Mouse (Mus musculus): ENCODE results near the gene Nectin1. TPM values are rescaled to one million over a fixed set of nuclear protein-coding genes. Genes with fewer than 3 reads are reported as not detected.

Gene Nectin1
- polyA plus RNA-seq, 1 experiment from 2014 or later, result 15.9 TPM

- no peaks in the 10 kb centered on the region for H3K9me3 ChIP-seq
- no peak overlapping the region for H3K27ac ChIP-seq
- H3K4me1 ChIP-seq, result peaks cover 26% of the 10 kb centered on the region
- no peak overlapping the region for H3K4me3 ChIP-seq
- no peaks in the 10 kb centered on the region for H3K36me3 ChIP-seq (replicated peaks)
- H3K27me3 ChIP-seq (replicated peaks), result no peaks in the 10 kb centered on the region
- H3K4me2 ChIP-seq, result no peak overlapping the region
- ATAC-seq (replicated peaks), result no peak
- 88% methylated on average over 6 of the region's 6 CpGs for WGBS
- no peak overlapping the region for H3K9ac ChIP-seq
Measured at GRCm38 (mm10) chr9:43772460-43772859, 28.7 kb downstream of the Nectin1 start.

- no peaks in the 10 kb centered on the region for H3K27me3 ChIP-seq (replicated peaks)
- peaks cover 24% of the 10 kb centered on the region for H3K4me1 ChIP-seq
- H3K4me2 ChIP-seq, result no peak overlapping the region
- no peak overlapping the region for H3K4me3 ChIP-seq
- 66% methylated on average over 2 of the region's 2 CpGs for WGBS
- ATAC-seq (replicated peaks), result no peak
- H3K9ac ChIP-seq, result no peak overlapping the region
- H3K9me3 ChIP-seq, result no peaks in the 10 kb centered on the region
- no peak overlapping the region for H3K27ac ChIP-seq
- no peaks in the 10 kb centered on the region for H3K36me3 ChIP-seq (replicated peaks)
Measured at GRCm38 (mm10) chr9:43773521-43773920, 29.7 kb downstream of the Nectin1 start.

DNA sequence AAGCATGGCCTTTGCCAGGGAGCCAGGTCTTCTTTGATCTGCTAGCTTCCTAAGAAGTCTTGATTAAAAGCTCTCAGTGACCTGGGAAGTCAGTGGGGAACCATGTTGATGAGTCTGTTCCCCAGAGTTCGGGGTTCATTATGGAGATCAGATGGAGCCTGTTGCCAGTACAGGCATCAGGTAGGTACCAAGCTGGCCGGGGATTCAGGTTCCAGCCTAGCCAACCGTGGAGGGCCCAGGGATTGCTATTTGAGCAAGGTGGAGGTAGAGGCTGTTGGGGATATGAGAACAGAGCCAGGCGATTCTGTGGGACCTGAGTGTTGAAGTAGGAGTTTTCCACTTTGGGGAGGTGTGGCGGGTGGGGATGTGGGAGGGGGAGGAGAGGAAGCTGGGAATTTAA, 30.6 kb downstream of the Nectin1 start:
- 83% methylated on average over 5 of the region's 5 CpGs for WGBS
- no peaks in the 10 kb centered on the region for H3K36me3 ChIP-seq (replicated peaks)
- H3K27me3 ChIP-seq (replicated peaks), result no peaks in the 10 kb centered on the region
- no peak overlapping the region for H3K4me3 ChIP-seq
- peaks cover 15% of the 10 kb centered on the region for H3K4me1 ChIP-seq
- no peak overlapping the region for H3K27ac ChIP-seq
- H3K4me2 ChIP-seq, result no peak overlapping the region
- no peaks in the 10 kb centered on the region for H3K9me3 ChIP-seq
- no peak overlapping the region for H3K9ac ChIP-seq
- no peak for ATAC-seq (replicated peaks)

- H3K4me3 ChIP-seq, result no peak overlapping the region
- ATAC-seq (replicated peaks), result no peak
- H3K27ac ChIP-seq, result no peak overlapping the region
- no peak overlapping the region for H3K9ac ChIP-seq
- H3K36me3 ChIP-seq (replicated peaks), result no peaks in the 10 kb centered on the region
- H3K4me1 ChIP-seq, result peaks cover 19% of the 10 kb centered on the region
- no peak overlapping the region for H3K4me2 ChIP-seq
- H3K9me3 ChIP-seq, result no peaks in the 10 kb centered on the region
- 65% methylated on average over 3 of the region's 3 CpGs for WGBS
- no peaks in the 10 kb centered on the region for H3K27me3 ChIP-seq (replicated peaks)
Measured at GRCm38 (mm10) chr9:43776231-43776630, 32.4 kb downstream of the Nectin1 start.

GRCm38 (mm10) chr9:43777362-43778360, 33.9 kb downstream of the Nectin1 start:
- H3K9ac ChIP-seq, result no peak overlapping the region
- ATAC-seq (replicated peaks), result no peak
- H3K36me3 ChIP-seq (replicated peaks), result no peaks in the 10 kb centered on the region
- H3K27me3 ChIP-seq (replicated peaks), result no peaks in the 10 kb centered on the region
- peaks cover 20% of the 10 kb centered on the region for H3K4me1 ChIP-seq
- WGBS, result 81% methylated on average over 16 of the region's 16 CpGs
- H3K27ac ChIP-seq, result no peak overlapping the region
- H3K4me2 ChIP-seq, result no peak overlapping the region
- no peaks in the 10 kb centered on the region for H3K9me3 ChIP-seq
- H3K4me3 ChIP-seq, result no peak overlapping the region

DNA sequence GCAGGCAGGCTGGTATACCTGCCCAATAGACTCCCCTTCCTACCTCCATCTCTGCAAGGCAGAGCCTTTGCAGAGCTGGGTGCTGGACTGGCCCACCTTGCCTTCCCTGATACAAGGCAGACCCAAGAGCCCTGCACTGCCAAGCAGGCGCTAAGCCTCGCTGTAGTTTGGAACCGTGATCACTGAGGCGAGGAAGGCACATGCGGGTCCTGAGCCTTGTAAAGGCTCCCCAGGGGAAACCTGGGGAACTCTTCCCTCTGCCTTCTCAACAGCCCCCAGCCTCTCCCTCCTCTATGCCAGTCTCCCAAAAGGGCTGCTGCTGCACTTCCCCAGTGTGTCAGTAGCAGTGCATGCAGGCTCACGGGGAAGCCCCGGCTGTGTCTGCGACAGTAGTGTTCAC, 37.1 kb downstream of the Nectin1 start:
- Histone ChIP-seq H3K4me1 (peaks cover 32% of the 10 kb centered on the region), H3K27me3 (replicated peaks) (no peaks in the 10 kb centered on the region), H3K27ac (no peak overlapping the region), H3K4me2 (no peak overlapping the region), H3K4me3 (no peak overlapping the region), H3K36me3 (replicated peaks) (no peaks in the 10 kb centered on the region), H3K9me3 (no peaks in the 10 kb centered on the region), H3K9ac (no peak overlapping the region)
- ATAC-seq (replicated peaks), result no peak
- WGBS, result 41% methylated on average over 8 of the region's 8 CpGs

DNA sequence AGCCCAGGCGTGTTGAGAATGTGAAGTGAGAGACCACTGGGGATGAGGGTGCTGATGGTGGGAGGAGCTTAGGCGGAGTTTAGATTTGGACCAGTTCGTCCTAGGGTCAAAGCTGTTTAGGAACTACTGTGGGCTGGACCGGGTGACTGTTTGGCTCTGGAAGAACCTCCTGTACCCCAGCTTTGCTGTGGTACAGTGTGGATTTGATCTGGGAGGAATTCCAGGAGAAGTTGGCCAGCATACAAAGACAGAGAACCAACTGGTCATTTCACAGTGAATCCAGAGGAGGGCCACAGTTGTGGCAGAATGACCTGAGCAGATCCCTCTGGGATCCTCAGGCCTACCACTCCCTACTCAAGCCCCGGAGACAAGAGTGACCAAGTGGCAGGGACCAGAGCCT, 38.6 kb downstream of the Nectin1 start:
- no peak overlapping the region for H3K4me3 ChIP-seq
- H3K27ac ChIP-seq, result no peak overlapping the region
- WGBS, result 84% methylated on average over 5 of the region's 5 CpGs
- no peak overlapping the region for H3K9ac ChIP-seq
- no peaks in the 10 kb centered on the region for H3K27me3 ChIP-seq (replicated peaks)
- no peaks in the 10 kb centered on the region for H3K9me3 ChIP-seq
- no peak overlapping the region for H3K4me2 ChIP-seq
- peaks cover 26% of the 10 kb centered on the region for H3K4me1 ChIP-seq
- H3K36me3 ChIP-seq (replicated peaks), result no peaks in the 10 kb centered on the region
- no peak for ATAC-seq (replicated peaks)

GRCm38 (mm10) chr9:43783959-43784358, 40.2 kb downstream of the Nectin1 start:
- Histone ChIP-seq H3K9ac (no peak overlapping the region), H3K4me3 (no peak overlapping the region), H3K9me3 (no peaks in the 10 kb centered on the region), H3K4me1 (peaks cover 29% of the 10 kb centered on the region), H3K4me2 (no peak overlapping the region), H3K27ac (no peak overlapping the region), H3K36me3 (replicated peaks) (no peaks in the 10 kb centered on the region), H3K27me3 (replicated peaks) (no peaks in the 10 kb centered on the region)
- 55% methylated on average over 3 of the region's 3 CpGs for WGBS
- no peak for ATAC-seq (replicated peaks)

GRCm38 (mm10) chr9:43784841-43785240, 41.1 kb downstream of the Nectin1 start:
- H3K27ac ChIP-seq, result no peak overlapping the region
- no peaks in the 10 kb centered on the region for H3K9me3 ChIP-seq
- no peaks in the 10 kb centered on the region for H3K27me3 ChIP-seq (replicated peaks)
- H3K9ac ChIP-seq, result no peak overlapping the region
- no peak overlapping the region for H3K4me3 ChIP-seq
- WGBS, result 63% methylated on average over 13 of the region's 13 CpGs
- peaks cover 29% of the 10 kb centered on the region for H3K4me1 ChIP-seq
- H3K36me3 ChIP-seq (replicated peaks), result no peaks in the 10 kb centered on the region
- H3K4me2 ChIP-seq, result no peak overlapping the region
- ATAC-seq (replicated peaks), result no peak

DNA sequence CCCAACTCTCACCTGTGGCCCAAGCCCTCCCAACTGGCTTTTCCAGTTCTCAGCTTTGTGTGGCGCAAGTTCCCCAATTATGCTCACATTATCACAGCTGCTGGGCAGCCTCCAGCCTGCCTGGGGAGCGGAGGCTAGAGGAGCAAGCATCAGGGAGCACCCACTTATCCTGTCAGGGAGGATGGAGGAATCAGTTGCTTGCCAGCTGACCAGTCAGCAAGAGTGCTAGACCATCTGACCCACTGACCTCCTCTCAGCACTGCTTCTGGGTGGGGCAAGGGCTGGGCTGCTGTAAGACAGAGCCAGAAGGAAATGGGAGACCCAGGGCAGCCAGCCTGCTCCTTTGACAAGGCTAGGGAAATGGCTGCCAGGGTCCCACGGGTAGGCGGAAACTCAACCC, 43.8 kb downstream of the Nectin1 start:
- H3K4me1 ChIP-seq, result peaks cover 22% of the 10 kb centered on the region
- WGBS, result 77% methylated on average over 4 of the region's 4 CpGs

DNA sequence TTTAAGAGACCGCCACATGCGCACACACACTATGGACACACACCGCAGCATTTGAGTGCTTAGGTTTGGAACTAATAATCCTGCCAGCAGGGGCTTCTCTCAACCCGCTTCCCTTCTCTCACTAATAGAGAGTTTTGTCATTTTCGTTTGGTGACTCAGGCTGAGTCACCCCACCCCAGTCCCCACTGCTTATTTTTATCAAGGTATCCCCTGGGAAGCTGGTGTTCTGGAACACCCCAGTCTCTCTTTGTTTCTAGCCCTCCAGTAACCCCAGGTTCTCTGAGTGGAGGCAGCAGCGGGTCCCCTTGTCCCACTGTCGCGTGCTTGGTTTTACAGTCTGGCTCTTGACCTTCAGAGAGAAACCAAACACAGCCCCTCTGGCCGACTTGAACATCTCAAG, 48.9 kb downstream of the Nectin1 start:
- 76% methylated on average over 9 of the region's 9 CpGs for WGBS
- H3K4me1 ChIP-seq, result peaks cover 7% of the 10 kb centered on the region; the same call in 1 of the 2 replicates
- no peak overlapping the region for H3K27ac ChIP-seq
- no peaks in the 10 kb centered on the region for H3K27me3 ChIP-seq (replicated peaks)
- H3K9ac ChIP-seq, result no peak overlapping the region
- peaks cover 14% of the 10 kb centered on the region; the same call in 1 of the 2 replicates for H3K36me3 ChIP-seq (replicated peaks)
- no peaks in the 10 kb centered on the region for H3K9me3 ChIP-seq
- H3K4me3 ChIP-seq, result no peak overlapping the region
- H3K4me2 ChIP-seq, result no peak overlapping the region
- no peak for ATAC-seq (replicated peaks)

More for the DNA sequence above, 43.8 kb downstream of the Nectin1 start:
- Histone ChIP-seq H3K9ac (no peak overlapping the region), H3K36me3 (replicated peaks) (0 out of 2 replicates have a peak, but pooled peaks cover 4% of the 10 kb centered on the region), H3K27me3 (replicated peaks) (no peaks in the 10 kb centered on the region), H3K27ac (no peak overlapping the region), H3K4me2 (no peak overlapping the region), H3K4me3 (no peak overlapping the region), H3K9me3 (no peaks in the 10 kb centered on the region)
- ATAC-seq (replicated peaks), result no peak

GRCm38 (mm10) chr9:43793411-43793810, 49.6 kb downstream of the Nectin1 start:
- Histone ChIP-seq H3K4me1 (peaks cover 5% of the 10 kb centered on the region; the same call in 1 of the 2 replicates), H3K9ac (no peak overlapping the region), H3K27ac (no peak overlapping the region), H3K9me3 (no peaks in the 10 kb centered on the region), H3K36me3 (replicated peaks) (peaks cover 14% of the 10 kb centered on the region; the same call in 1 of the 2 replicates), H3K4me3 (no peak overlapping the region), H3K4me2 (no peak overlapping the region), H3K27me3 (replicated peaks) (no peaks in the 10 kb centered on the region)
- ATAC-seq (replicated peaks), result no peak
- 91% methylated on average over 3 of the region's 3 CpGs for WGBS

- Histone ChIP-seq H3K9me3 (no peaks in the 10 kb centered on the region), H3K36me3 (replicated peaks) (peaks cover 17% of the 10 kb centered on the region; the same call in 1 of the 2 replicates), H3K4me1 (peaks cover 3% of the 10 kb centered on the region; the same call in 1 of the 2 replicates), H3K9ac (no peak overlapping the region), H3K4me2 (no peak overlapping the region), H3K27me3 (replicated peaks) (no peaks in the 10 kb centered on the region), H3K27ac (no peak overlapping the region), H3K4me3 (no peak overlapping the region)
- ATAC-seq (replicated peaks), result no peak
- WGBS, result 86% methylated on average over 3 of the region's 3 CpGs
Measured at GRCm38 (mm10) chr9:43796031-43796430, 52.2 kb downstream of the Nectin1 start.

Data from midbrain, embryonic 15.5 days (tissue).